Mouse (Mus musculus) lung, postnatal 0 days (tissue): ENCODE results near the gene Cpeb3.

Source experiments
- CTCF ChIP-seq: IDR thresholded peaks from 2 replicates; pipeline ENCODE4 v1.5.1; 2016; ENCODE audit warnings: antibody characterized with exemption, mild to moderate bottlenecking
- EP300 ChIP-seq: IDR thresholded peaks from 2 replicates; pipeline ENCODE4 v1.6.1; 2016; ENCODE audit warnings: antibody characterized with exemption, mild to moderate bottlenecking, control low read depth

DNA sequence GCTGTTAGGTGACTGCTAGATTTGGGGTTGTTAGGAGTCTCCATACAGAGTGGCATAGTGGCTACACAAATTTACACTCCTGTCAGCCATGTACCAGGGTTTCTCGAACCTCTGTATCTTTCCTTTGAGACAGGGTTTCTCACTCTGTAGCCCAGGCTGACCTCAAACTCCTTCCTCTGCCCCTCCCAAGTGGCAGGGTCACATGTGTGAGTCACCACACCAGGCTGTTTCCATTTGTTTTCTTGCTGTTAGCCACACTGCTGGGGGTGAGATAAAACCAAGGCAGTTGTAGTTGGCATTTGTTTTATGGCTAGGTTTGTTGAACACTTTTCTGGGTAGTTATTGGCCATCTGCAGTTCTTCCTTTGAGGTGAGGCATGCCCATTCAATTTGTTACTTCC, 97.9 kb downstream of the Cpeb3 start:
- TF ChIP-seq CTCF (no peak), EP300 (no peak)
